Mouse (Mus musculus): ENCODE results near the gene Doc2a. TPM values are rescaled to one million over a fixed set of nuclear protein-coding genes. Genes with fewer than 3 reads are reported as not detected.

Doc2a gene
- polyA plus RNA-seq, 1 experiment from 2014 or later = 0.29 TPM

DNA sequence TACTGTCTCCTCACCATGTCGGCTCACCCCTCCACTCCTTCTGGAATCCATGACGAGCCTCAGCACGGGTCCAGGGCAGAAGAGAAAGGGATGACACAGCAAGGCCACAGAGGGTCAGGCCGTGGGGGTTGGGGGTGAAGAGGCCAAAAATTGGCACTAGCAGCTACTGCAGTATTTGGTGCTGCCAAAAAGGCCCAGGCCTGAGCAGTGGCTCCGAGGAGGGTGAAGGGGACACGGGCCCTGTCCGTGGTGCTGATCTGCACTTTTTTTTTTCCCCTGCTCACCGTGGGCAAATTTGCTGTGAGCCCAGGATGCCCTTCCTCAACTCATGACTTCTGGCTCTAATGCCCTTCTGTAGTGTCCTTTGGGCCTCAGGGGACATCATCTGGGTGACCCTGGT, 21.8 kb upstream of the Doc2a start:
- Histone ChIP-seq H3K4me2 (no peak overlapping the region), H3K9me3 (replicated peaks) (no peaks in the 10 kb centered on the region), H3K4me3 (replicated peaks) (no peak overlapping the region), H3K9ac (no peak overlapping the region), H3K27ac (no peak overlapping the region), H3K27me3 (peaks cover 81% of the 10 kb centered on the region), H3K4me1 (replicated peaks) (peaks cover 3% of the 10 kb centered on the region; the same call in 1 of the 2 replicates), H3K36me3 (no peaks in the 10 kb centered on the region)
- 21% methylated on average over 8 of the region's 8 CpGs for WGBS (ENCODE audit: insufficient replicate concordance)
- no peak for DNase-seq
- no peak for ATAC-seq (ENCODE audit: low read depth)

DNA sequence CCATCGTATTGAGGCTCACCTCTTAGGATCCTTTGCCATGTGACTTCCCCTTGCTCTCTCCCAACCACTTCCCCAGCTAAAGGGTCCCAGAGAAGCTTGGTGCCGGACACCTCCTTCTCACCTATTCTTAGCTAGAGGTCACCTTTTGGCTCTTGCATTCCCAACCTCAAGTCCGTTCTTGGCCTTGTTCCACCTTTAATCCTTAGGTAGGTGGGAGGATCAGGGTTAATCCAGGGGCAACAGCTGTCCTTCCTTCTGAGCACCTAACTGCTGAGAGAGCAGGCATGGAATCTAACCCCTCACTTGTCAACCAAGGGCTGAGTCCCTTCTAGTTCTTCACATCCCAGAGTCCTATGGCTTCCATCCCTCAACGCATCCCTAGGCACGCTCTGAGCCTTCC, 21.3 kb upstream of the Doc2a start:
- Histone ChIP-seq H3K4me2 (no peak overlapping the region), H3K27ac (no peak overlapping the region), H3K9ac (no peak overlapping the region), H3K4me3 (replicated peaks) (no peak overlapping the region), H3K9me3 (replicated peaks) (no peaks in the 10 kb centered on the region), H3K4me1 (replicated peaks) (peaks cover 3% of the 10 kb centered on the region; the same call in 1 of the 2 replicates), H3K36me3 (no peaks in the 10 kb centered on the region), H3K27me3 (peaks cover 85% of the 10 kb centered on the region)
- ATAC-seq (ENCODE audit: low read depth) (no peak), DNase-seq (no peak)
- WGBS (ENCODE audit: insufficient replicate concordance) = 53% methylated on average over 5 of the region's 5 CpGs

DNA sequence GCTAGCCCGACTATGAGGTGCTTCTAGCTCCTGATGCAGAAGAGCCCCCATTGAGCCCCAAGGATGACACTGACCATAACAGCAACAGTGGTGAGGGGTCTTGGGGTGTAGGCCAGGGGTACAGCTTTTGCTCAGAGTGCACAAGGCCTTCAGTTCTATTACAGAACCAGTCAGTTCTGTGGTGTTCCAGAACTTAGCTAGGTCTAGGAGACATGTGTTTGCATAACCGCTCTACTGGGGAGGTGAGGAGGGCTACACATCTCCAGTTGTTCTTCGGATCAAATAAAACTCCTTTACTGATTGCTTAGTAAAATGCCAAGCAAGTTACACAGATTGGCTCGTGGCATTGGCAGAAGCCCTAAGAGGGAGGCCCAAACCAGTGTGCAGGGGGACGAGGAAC, 15.7 kb upstream of the Doc2a start, which contains the start of gene 4930451I11Rik:
Gene 4930451I11Rik (minus strand): TSS at position 101 of the 400 bp plus-strand sequence.
- Histone ChIP-seq H3K27ac (no peak within 1 kb of the TSS), H3K27me3 (peaks cover 38% of the 10 kb centered on the region), H3K4me2 (peak within 1 kb of the TSS; percentile 55), H3K9ac (no peak within 1 kb of the TSS), H3K9me3 (replicated peaks) (no peaks in the 10 kb centered on the region), H3K4me3 (replicated peaks) (peak within 1 kb of the TSS; percentile 37), H3K36me3 (no peaks in the 10 kb centered on the region), H3K4me1 (replicated peaks) (peaks cover 4% of the 10 kb centered on the region; the same call in 1 of the 2 replicates)
- ATAC-seq (ENCODE audit: low read depth) (peak; percentile 14; the same call in 1 of the 2 replicates), DNase-seq (no peak)
- WGBS (ENCODE audit: insufficient replicate concordance) = 53% methylated on average over 5 of the region's 5 CpGs

DNA sequence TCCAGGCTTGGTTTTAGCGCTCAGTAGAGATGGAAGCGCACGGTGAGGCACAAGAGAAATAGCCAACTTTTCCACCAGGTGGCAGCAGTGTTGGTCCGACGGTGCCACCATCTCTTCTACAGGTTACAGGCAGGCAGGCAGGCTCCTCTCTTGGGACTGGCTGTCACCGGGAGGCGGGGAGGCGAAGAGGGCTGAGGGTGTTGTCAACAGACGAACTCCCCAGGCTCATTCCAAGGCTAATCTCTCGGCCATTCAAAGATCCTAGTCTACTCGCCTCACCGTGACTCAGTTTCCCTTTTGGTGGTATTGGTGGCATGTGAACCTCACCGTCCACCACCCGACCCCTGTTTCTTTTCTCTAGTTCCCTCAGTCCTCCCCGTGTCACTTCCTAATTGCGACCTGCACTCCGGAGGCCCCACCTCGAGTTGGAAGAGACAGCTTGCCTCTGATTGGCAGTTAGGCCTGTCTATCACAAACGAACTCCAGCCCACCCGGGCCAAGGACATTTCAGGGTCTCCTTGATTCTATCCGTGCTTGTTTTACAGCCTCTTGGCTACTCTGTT, 15.1 kb upstream of the Doc2a start:
- Histone ChIP-seq H3K27me3 (peaks cover 37% of the 10 kb centered on the region), H3K36me3 (no peaks in the 10 kb centered on the region), H3K4me2 (peak overlapping the region; percentile 55), H3K4me3 (replicated peaks) (peak overlapping the region; percentile 37), H3K4me1 (replicated peaks) (peaks cover 4% of the 10 kb centered on the region; the same call in 1 of the 2 replicates), H3K27ac (no peak overlapping the region), H3K9ac (no peak overlapping the region), H3K9me3 (replicated peaks) (no peaks in the 10 kb centered on the region)
- ATAC-seq (ENCODE audit: low read depth) = peak; percentile 80
- 2% methylated on average over 21 of the region's 21 CpGs for WGBS (ENCODE audit: insufficient replicate concordance)
- DNase-seq = peak; percentile 65

DNA sequence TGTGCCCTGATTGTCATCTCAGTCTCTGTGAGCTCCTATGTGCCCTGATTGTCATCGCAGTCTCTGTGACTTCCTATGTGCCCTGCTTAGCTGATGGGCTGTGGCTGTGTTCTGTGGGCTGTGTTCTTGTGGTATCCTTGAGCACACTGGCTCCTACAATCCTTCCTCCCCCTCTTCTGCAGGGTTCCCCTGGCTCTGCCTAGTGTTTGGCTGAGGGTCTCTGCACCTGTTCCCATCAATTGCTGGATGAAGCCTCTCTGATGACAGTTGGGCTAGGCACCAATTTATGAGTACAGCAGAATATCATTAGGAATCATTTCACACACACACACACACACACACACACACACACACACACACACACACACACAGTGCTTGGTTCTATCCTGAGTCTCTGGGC, 13.9 kb upstream of the Doc2a start:
- H3K9ac ChIP-seq = no peak overlapping the region
- no peak overlapping the region for H3K27ac ChIP-seq
- no peak overlapping the region for H3K4me2 ChIP-seq
- no peaks in the 10 kb centered on the region for H3K36me3 ChIP-seq
- no peak for DNase-seq
- H3K4me3 ChIP-seq (replicated peaks) = no peak overlapping the region
- ATAC-seq (ENCODE audit: low read depth) = no peak
- H3K27me3 ChIP-seq = peaks cover 28% of the 10 kb centered on the region
- H3K4me1 ChIP-seq (replicated peaks) = peaks cover 4% of the 10 kb centered on the region; the same call in 1 of the 2 replicates
- H3K9me3 ChIP-seq (replicated peaks) = no peaks in the 10 kb centered on the region
- WGBS (ENCODE audit: insufficient replicate concordance) = 59% methylated on average over 1 of the region's 1 CpGs

DNA sequence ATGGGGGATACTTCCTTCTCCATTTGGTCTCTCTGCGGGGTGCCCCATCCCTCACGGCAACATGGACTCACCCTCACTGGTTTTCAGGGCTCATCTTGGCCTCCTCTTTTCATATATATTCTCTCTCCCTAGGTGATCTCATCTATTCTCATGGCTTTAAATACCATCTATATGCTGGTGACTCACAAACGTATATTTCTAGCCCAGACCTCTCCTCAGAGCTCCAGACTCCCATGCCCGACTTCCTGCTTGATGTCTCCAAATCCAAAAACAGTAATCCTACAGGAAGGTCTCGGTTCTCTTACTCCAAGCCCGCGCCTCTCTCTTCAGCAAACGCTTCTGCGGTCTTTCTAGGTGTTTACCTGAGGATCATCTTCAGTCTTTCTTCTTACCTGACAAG, 3.9 kb upstream of the Doc2a start:
- Histone ChIP-seq H3K9ac (no peak overlapping the region), H3K36me3 (no peaks in the 10 kb centered on the region), H3K9me3 (replicated peaks) (no peaks in the 10 kb centered on the region), H3K4me3 (replicated peaks) (no peak overlapping the region), H3K4me2 (no peak overlapping the region), H3K27me3 (peaks cover 45% of the 10 kb centered on the region), H3K27ac (no peak overlapping the region), H3K4me1 (replicated peaks) (peaks cover 9% of the 10 kb centered on the region)
- 64% methylated on average over 9 of the region's 9 CpGs for WGBS (ENCODE audit: insufficient replicate concordance)
- ATAC-seq (ENCODE audit: low read depth) = no peak
- no peak for DNase-seq

DNA sequence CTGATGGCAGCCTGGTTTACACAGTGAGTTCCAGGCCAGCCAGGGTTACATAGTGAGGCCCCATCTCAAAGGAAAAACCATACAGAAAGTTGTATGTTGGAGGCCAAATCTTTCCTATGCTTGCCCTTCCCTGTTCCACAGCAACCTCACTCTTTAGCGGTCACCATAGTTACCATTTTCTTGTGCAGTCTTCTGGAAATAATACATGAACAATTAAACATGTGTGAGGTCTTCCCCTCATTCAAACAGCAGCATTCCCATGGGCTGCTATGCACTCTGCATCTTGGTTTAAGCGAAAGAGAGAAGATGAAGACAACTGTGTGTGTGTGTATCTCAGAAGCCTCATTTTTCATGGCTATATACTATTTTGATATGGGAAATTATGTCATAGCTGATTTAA, 1.7 kb upstream of the Doc2a start:
- Histone ChIP-seq H3K4me2 (no peak overlapping the region), H3K4me1 (replicated peaks) (peaks cover 15% of the 10 kb centered on the region), H3K4me3 (replicated peaks) (no peak overlapping the region), H3K36me3 (no peaks in the 10 kb centered on the region), H3K9ac (no peak overlapping the region), H3K27me3 (peaks cover 67% of the 10 kb centered on the region), H3K27ac (no peak overlapping the region), H3K9me3 (replicated peaks) (no peaks in the 10 kb centered on the region)
- 78% methylated on average over 2 of the region's 2 CpGs for WGBS (ENCODE audit: insufficient replicate concordance)
- ATAC-seq (ENCODE audit: low read depth) (no peak), DNase-seq (no peak)

DNA sequence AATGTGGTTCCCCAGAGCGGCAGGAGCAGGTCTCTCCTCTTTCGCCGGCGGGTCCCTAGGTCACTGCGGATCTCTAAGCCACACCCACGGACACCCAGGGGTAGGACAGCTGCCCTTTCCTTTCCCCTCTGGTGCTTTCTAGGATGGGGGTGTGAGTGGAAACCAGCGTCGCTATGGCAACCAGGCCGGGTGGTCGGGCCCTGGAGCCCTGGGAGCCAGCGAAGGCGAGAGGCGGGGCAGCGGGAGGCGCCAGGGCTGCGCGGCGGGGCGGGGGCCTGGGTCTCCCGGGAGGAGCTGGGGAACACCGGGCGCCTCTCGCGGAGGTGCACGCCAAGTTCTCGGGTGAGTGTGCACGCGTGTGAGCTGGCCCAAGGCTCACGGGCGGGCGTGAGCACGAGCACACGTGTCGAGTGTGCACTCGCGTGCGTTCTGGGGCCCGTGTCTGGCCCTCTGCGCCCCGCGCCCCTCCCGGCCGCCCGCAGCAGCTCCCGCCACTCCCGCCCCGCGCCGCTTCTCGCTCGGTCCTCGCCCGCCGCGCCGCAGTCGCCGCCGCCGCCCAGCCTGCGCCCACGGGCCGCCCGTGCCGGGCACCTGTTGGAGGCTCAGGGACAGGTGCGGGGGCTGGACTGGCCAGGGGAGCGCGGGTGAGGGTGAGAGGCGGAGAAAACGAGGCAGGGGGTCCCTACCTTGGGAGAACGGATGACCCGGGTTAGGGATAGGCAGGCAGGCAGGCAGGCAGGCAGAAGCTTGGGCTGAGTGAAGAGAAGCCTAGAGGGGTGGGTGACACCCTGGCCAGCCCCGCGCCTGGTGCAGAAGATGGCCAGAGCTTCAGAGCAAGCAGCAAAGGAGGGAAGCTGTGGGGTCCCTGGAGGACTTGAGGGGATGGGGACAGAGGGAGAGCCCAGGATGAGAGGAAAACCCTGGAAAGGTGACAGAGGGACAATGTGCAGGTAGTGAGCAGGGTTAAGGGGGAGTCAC, 494 bp downstream of the Doc2a start:
- H3K4me3 ChIP-seq (replicated peaks) = peak overlapping the region; percentile 53
- no peak for DNase-seq
- no peak for ATAC-seq (ENCODE audit: low read depth)
- H3K27me3 ChIP-seq = peaks cover 70% of the 10 kb centered on the region
- peak overlapping the region; percentile 43; the same call in 1 of the 2 replicates for H3K9ac ChIP-seq
- peak overlapping the region; percentile 67 for H3K4me2 ChIP-seq
- 1% methylated on average over 71 of the region's 74 CpGs for WGBS (ENCODE audit: insufficient replicate concordance)
- H3K36me3 ChIP-seq = peaks cover 12% of the 10 kb centered on the region
- H3K27ac ChIP-seq = no peak overlapping the region
- H3K4me1 ChIP-seq (replicated peaks) = peaks cover 15% of the 10 kb centered on the region
- no peaks in the 10 kb centered on the region for H3K9me3 ChIP-seq (replicated peaks)

DNA sequence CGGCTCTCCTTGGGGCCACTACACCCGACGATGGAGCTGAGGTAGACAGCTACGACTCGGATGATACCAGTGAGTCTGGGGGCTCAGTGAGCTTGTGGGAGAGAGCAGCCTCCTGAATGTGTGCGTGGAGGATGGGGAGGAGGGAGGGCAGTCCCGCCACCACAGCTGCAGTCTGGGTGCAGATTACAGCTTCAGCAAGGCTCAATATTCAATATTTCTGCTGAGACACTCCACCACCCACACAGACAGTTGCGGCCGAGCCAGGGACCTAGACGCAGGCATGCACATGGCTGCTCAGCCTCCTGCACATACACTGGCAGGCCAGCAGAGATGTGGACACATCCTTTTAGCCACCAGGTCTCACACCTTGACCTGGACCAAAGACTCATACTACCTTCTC, 1.6 kb downstream of the Doc2a start:
- Histone ChIP-seq H3K4me1 (replicated peaks) (peaks cover 15% of the 10 kb centered on the region), H3K4me3 (replicated peaks) (no peak overlapping the region), H3K9me3 (replicated peaks) (no peaks in the 10 kb centered on the region), H3K27me3 (peaks cover 66% of the 10 kb centered on the region), H3K27ac (no peak overlapping the region), H3K9ac (no peak overlapping the region), H3K36me3 (peaks cover 23% of the 10 kb centered on the region), H3K4me2 (no peak overlapping the region)
- 23% methylated on average over 10 of the region's 10 CpGs for WGBS (ENCODE audit: insufficient replicate concordance)
- DNase-seq = no peak
- no peak for ATAC-seq (ENCODE audit: low read depth)

DNA sequence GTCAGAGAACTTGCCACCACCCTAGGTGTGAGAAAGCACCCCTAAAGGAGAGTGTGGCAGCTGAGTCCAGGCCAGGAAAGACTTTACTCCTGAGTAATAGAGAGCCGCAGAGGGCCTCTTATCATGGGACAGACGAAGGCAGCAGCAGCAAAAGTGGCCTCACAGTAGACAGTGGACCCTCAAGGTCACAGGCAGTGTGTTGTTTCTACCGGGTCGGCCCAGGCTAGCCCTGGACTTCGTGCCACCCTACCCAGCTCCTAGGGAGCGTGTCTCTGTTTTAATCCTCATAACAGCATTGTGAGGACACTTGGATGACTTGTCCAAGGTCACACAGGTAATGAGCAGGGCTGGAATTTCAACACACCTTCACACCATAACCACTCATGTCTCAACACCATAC, 2.9 kb downstream of the Doc2a start:
- Histone ChIP-seq H3K27ac (no peak overlapping the region), H3K27me3 (peaks cover 59% of the 10 kb centered on the region), H3K9me3 (replicated peaks) (no peaks in the 10 kb centered on the region), H3K36me3 (peaks cover 37% of the 10 kb centered on the region), H3K4me1 (replicated peaks) (peaks cover 15% of the 10 kb centered on the region), H3K9ac (no peak overlapping the region), H3K4me3 (replicated peaks) (no peak overlapping the region), H3K4me2 (no peak overlapping the region)
- WGBS (ENCODE audit: insufficient replicate concordance) = 61% methylated on average over 6 of the region's 6 CpGs
- ATAC-seq (ENCODE audit: low read depth) (no peak), DNase-seq (no peak)

DNA sequence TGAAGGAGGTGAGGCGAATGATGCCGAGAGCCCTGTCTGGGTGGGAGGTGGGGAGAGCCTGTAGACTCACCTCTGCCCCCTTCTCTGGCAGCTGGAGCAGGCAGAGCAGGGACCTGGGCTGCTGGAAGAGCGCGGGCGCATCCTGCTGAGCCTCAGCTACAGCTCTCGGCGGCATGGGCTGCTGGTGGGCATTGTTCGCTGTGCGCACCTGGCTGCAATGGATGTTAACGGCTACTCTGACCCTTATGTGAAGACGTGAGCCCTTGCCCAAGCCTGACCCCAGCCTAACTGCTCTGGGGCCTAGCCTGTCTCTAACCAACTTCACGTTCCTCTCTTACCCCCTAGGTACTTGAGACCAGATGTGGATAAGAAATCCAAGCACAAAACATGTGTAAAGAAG, 4.0 kb downstream of the Doc2a start:
- Histone ChIP-seq H3K4me2 (no peak overlapping the region), H3K9me3 (replicated peaks) (no peaks in the 10 kb centered on the region), H3K4me1 (replicated peaks) (peaks cover 15% of the 10 kb centered on the region), H3K4me3 (replicated peaks) (no peak overlapping the region), H3K36me3 (peaks cover 47% of the 10 kb centered on the region), H3K27ac (no peak overlapping the region), H3K9ac (no peak overlapping the region), H3K27me3 (peaks cover 50% of the 10 kb centered on the region)
- ATAC-seq (ENCODE audit: low read depth) (no peak), DNase-seq (no peak)
- 58% methylated on average over 12 of the region's 12 CpGs for WGBS (ENCODE audit: insufficient replicate concordance)

Measured in liver, embryonic 13.5 days (tissue).